Comparison of ENCODE assay signal across 16 mouse cellular contexts in genomic region chr1:24349462-24350217, GRCm38 (mm10).
DNase-seq lines count a peak whose midpoint lies in the region; ATAC-seq lines count a peak whose summit lies in the region.
"Had no signal": no experiment of that assay in that cellular context is flagged by ENCODE, and none has a peak within 500 bp of the region (broad histone marks: within the 10 kb centered on the region; RNA-seq: fewer than 3 reads in every experiment).

No protein-coding gene starts in this region.

- no peaks in the 10 kb centered on the region for H3K9me3 ChIP-seq in midbrain, embryonic 15.5 days
- H3K9me3 ChIP-seq: limb, embryonic 10.5 days; liver, embryonic 15.5 days; stomach, embryonic 15.5 days had no signal

- no peaks in the 10 kb centered on the region for H3K36me3 ChIP-seq in midbrain, embryonic 15.5 days (replicated peaks)
- H3K36me3 ChIP-seq: limb, embryonic 10.5 days; liver, embryonic 15.5 days; stomach, embryonic 15.5 days had no signal

- no peaks in the 10 kb centered on the region for H3K4me1 ChIP-seq in midbrain, embryonic 15.5 days
- H3K4me1 ChIP-seq: limb, embryonic 10.5 days; liver, embryonic 15.5 days; stomach, embryonic 15.5 days had no signal

- no peak overlapping the region for H3K9ac ChIP-seq in midbrain, embryonic 15.5 days
- H3K9ac ChIP-seq: liver, embryonic 15.5 days; stomach, embryonic 15.5 days had no signal

- no peak overlapping the region; the same call in 1 of the 2 replicates for H3K4me2 ChIP-seq in midbrain, embryonic 15.5 days
- H3K4me2 ChIP-seq: liver, embryonic 15.5 days; stomach, embryonic 15.5 days had no signal

- H3K27me3 ChIP-seq in midbrain, embryonic 15.5 days (replicated peaks) = no peaks in the 10 kb centered on the region
- H3K27me3 ChIP-seq: liver, embryonic 15.5 days; stomach, embryonic 15.5 days had no signal

- 76% methylated on average over 13 of the region's 13 CpGs for WGBS in midbrain, embryonic 15.5 days

- H3K4me3 ChIP-seq in midbrain, embryonic 15.5 days = no peak overlapping the region
- H3K4me3 ChIP-seq: limb, embryonic 10.5 days; liver, embryonic 15.5 days; stomach, embryonic 15.5 days had no signal

- DNase-seq in frontal cortex, adult 2 months (ENCODE audit: extremely low spot score in 1 of 2, low spot score in 1 of 2) = peak; percentile 25 to 61
- no peak for DNase-seq in frontal cortex, postnatal 14 days (ENCODE audit: low spot score in 2 of 2)
- DNase-seq in right cerebral cortex, adult 18-20 months = peak; percentile 59
- no peak for DNase-seq in right cerebral cortex, postnatal 4 days
- no peak for DNase-seq in ovary, postnatal 36 days (ENCODE audit: low spot score)
- DNase-seq in cerebellum, adult 11-12 months = no peak
- DNase-seq: adrenal gland, postnatal 25 days; B cell, adult 2 months; cerebellum, adult 18-20 months; thymus, postnatal 36 days had no signal

- ATAC-seq in midbrain, embryonic 15.5 days (replicated peaks) = peak; percentile 72; the same call in 1 of the 2 replicates
- ATAC-seq in inflammation-experienced regulatory T-cells, adult 6 months = no peak
- ATAC-seq: intestine, postnatal 0 days had no signal

- H3K27ac ChIP-seq in midbrain, embryonic 15.5 days = no peak overlapping the region
- H3K27ac ChIP-seq: limb, embryonic 10.5 days; liver, embryonic 15.5 days; stomach, embryonic 15.5 days had no signal

Comparison
In these comparisons a context has a peak if more than half of its experiments do, and no peak if none do; other contexts are left out.
1. DNase-seq: peak in frontal cortex, adult 2 months (2 of 2) and right cerebral cortex, adult 18-20 months (single experiment); none in frontal cortex, postnatal 14 days (0 of 2), right cerebral cortex, postnatal 4 days (single experiment), ovary, postnatal 36 days (single experiment) and cerebellum, adult 11-12 months (single experiment).